Mouse (Mus musculus): ENCODE measurements around the gene Olfr73. TPM values are rescaled to one million over a fixed set of nuclear protein-coding genes. Genes with fewer than 3 reads are reported as not detected.

Olfr73 gene
- polyA plus RNA-seq, 2 experiments = not detected

DNA sequence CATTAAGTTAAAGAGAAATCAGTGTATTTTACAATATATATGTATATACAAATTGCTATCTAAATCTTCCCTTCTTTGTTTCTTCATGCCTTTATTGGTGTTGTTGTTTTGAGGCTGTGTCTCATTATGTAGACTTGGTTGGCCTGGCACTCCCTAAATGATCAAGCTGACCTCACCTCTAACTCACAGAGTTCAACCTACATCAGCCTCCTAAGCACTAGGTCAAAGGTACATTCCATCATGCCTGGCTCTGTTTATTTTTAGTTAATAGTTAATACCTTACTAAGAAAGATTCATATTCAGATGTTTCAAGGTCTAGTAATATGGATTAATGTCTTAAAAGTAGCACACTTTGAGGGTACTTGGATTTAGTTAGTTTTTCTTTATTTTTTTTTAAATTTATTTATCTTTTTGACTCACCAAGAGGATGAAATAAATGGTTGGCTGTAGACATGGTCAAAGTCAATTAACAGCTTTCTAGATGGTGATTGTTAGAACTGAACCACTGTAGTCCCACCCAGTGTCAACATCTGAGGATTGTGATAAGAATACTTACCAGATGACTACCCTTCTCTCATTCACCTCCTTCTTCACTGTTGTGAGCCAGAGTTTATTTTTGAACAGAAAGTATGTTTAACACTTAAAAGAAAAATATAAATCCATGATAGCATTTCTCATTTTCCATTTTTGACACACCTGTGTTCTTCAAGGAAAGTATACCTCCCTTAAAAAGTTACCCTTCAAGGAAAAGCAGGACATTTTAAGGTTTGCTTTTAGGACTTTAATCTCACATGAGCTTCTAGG is 29.8 kb downstream of the Olfr73 start, which contains the start of gene Olfr1160:
Gene Olfr1160 (minus strand): TSS at position 754 of the 804 bp plus-strand sequence.
- TF ChIP-seq POLR2A (IDR thresholded peaks at IDR 0.05; ENCODE audit: borderline replicate concordance, extremely low read depth, insufficient read depth, insufficient read length) = no peak
- Histone ChIP-seq H3K27me3 (ENCODE audit: control insufficient read depth, insufficient read depth, low read length) (no peaks in the 10 kb centered on the region), H3K9me3 (ENCODE audit: control insufficient read depth, low read length) (no peaks in the 10 kb centered on the region), H3K4me1 (ENCODE audit: control insufficient read depth, insufficient read depth, low read length) (no peaks in the 10 kb centered on the region), H3K36me3 (ENCODE audit: control insufficient read depth, insufficient read depth, low read length) (no peaks in the 10 kb centered on the region), H3K4me2 (replicated peaks; ENCODE audit: low read depth, low read length, severe bottlenecking) (no peak within 1 kb of the TSS), H3K9ac (ENCODE audit: low read depth, low read length, severe bottlenecking) (no peak within 1 kb of the TSS), H3K4me3 (replicated peaks; ENCODE audit: low read length) (no peak within 1 kb of the TSS), H3K27ac (replicated peaks; ENCODE audit: low read depth, low read length) (no peak within 1 kb of the TSS)
- no peak for DNase-seq (ENCODE audit: low spot score)
- ATAC-seq (ENCODE audit: low FRiP score, low read depth) = no peak

DNA sequence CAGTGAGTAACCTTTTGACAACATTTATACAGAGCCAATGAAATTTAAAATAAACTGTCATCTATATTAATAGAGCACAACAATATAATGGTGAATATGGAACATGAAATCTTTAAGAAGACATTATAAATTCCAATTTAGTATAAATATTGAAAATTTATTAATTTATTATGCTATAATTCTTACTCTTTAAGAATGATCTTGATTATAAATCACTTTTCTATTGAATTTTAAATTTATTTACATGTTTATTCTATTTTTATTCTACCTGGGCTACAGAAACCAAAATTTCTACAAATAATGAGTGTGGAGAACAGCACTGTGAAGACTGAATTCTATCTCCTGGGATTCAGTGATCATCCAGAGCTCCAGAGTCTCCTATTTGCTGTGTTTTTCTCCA is 47.7 kb downstream of the Olfr73 start, which contains the start of gene Olfr1158:
Gene Olfr1158 (plus strand): TSS at position 301 of the 400 bp plus-strand sequence.
- Histone ChIP-seq H3K9me3 (ENCODE audit: control insufficient read depth, low read length) (no peaks in the 10 kb centered on the region), H3K9ac (ENCODE audit: low read depth, low read length, severe bottlenecking) (no peak within 1 kb of the TSS), H3K27ac (replicated peaks; ENCODE audit: low read depth, low read length) (no peak within 1 kb of the TSS), H3K27me3 (ENCODE audit: control insufficient read depth, insufficient read depth, low read length) (no peaks in the 10 kb centered on the region), H3K4me2 (replicated peaks; ENCODE audit: low read depth, low read length, severe bottlenecking) (no peak within 1 kb of the TSS), H3K4me1 (ENCODE audit: control insufficient read depth, insufficient read depth, low read length) (no peaks in the 10 kb centered on the region), H3K36me3 (ENCODE audit: control insufficient read depth, insufficient read depth, low read length) (no peaks in the 10 kb centered on the region), H3K4me3 (replicated peaks; ENCODE audit: low read length) (no peak within 1 kb of the TSS)
- DNase-seq (ENCODE audit: low spot score) (no peak), ATAC-seq (ENCODE audit: low FRiP score, low read depth) (no peak)
- no peak for TF ChIP-seq POLR2A (IDR thresholded peaks at IDR 0.05; ENCODE audit: borderline replicate concordance, extremely low read depth, insufficient read depth, insufficient read length)

Other genes starting within 250 kb of the Olfr73 start
- not detected in 2 replicates for gene Olfr1143, start 237.1 kb downstream of the Olfr73 start, polyA plus RNA-seq (2012; rRNA removed)
- not detected in 2 replicates for gene Olfr1143, start 237.1 kb downstream of the Olfr73 start, polyA plus RNA-seq (2014; fragmentation: Nextera tagmentation; extraction: Ambion mirVana)
- gene Olfr1145, start 227.9 kb downstream of the Olfr73 start, polyA plus RNA-seq (2012; rRNA removed) = not detected in 2 replicates
- gene Olfr1145, start 227.9 kb downstream of the Olfr73 start, polyA plus RNA-seq (2014; fragmentation: Nextera tagmentation; extraction: Ambion mirVana) = not detected in 2 replicates
- gene Olfr1148, start 207.2 kb downstream of the Olfr73 start, polyA plus RNA-seq (2012; rRNA removed) = not detected in 2 replicates
- gene Olfr1148, start 207.2 kb downstream of the Olfr73 start, polyA plus RNA-seq (2014; fragmentation: Nextera tagmentation; extraction: Ambion mirVana) = not detected in 2 replicates
- not detected in 2 replicates for gene Olfr1150-ps1, start 193.7 kb downstream of the Olfr73 start, polyA plus RNA-seq (2012; rRNA removed)
- gene Olfr1150-ps1, start 193.7 kb downstream of the Olfr73 start, polyA plus RNA-seq (2014; fragmentation: Nextera tagmentation; extraction: Ambion mirVana) = not detected in 2 replicates
- gene Olfr1151, start 181.8 kb downstream of the Olfr73 start, polyA plus RNA-seq (2012; rRNA removed) = not detected in 2 replicates
- not detected in 2 replicates for gene Olfr1151, start 181.8 kb downstream of the Olfr73 start, polyA plus RNA-seq (2014; fragmentation: Nextera tagmentation; extraction: Ambion mirVana)
- gene Olfr1152, start 171.2 kb downstream of the Olfr73 start, polyA plus RNA-seq (2012; rRNA removed) = not detected in 2 replicates
- gene Olfr1152, start 171.2 kb downstream of the Olfr73 start, polyA plus RNA-seq (2014; fragmentation: Nextera tagmentation; extraction: Ambion mirVana) = not detected in 2 replicates
- gene Olfr1153, start 142.7 kb downstream of the Olfr73 start, polyA plus RNA-seq (2012; rRNA removed) = not detected in 2 replicates
- not detected in 2 replicates for gene Olfr1153, start 142.7 kb downstream of the Olfr73 start, polyA plus RNA-seq (2014; fragmentation: Nextera tagmentation; extraction: Ambion mirVana)
- gene Olfr1154, start 132.5 kb downstream of the Olfr73 start, polyA plus RNA-seq (2012; rRNA removed) = not detected in 2 replicates
- gene Olfr1154, start 132.5 kb downstream of the Olfr73 start, polyA plus RNA-seq (2014; fragmentation: Nextera tagmentation; extraction: Ambion mirVana) = not detected in 2 replicates
- gene Olfr1155, start 92.6 kb downstream of the Olfr73 start, polyA plus RNA-seq (2012; rRNA removed) = not detected in 2 replicates
- not detected in 2 replicates for gene Olfr1155, start 92.6 kb downstream of the Olfr73 start, polyA plus RNA-seq (2014; fragmentation: Nextera tagmentation; extraction: Ambion mirVana)
- not detected in 2 replicates for gene Olfr1156, start 84.6 kb downstream of the Olfr73 start, polyA plus RNA-seq (2012; rRNA removed)
- not detected in 2 replicates for gene Olfr1156, start 84.6 kb downstream of the Olfr73 start, polyA plus RNA-seq (2014; fragmentation: Nextera tagmentation; extraction: Ambion mirVana)
- gene Olfr1157, start 69.4 kb downstream of the Olfr73 start, polyA plus RNA-seq (2012; rRNA removed) = not detected in 2 replicates
- gene Olfr1157, start 69.4 kb downstream of the Olfr73 start, polyA plus RNA-seq (2014; fragmentation: Nextera tagmentation; extraction: Ambion mirVana) = not detected in 2 replicates
- gene Olfr74, start 63.0 kb downstream of the Olfr73 start, polyA plus RNA-seq (2012; rRNA removed) = not detected in 2 replicates
- gene Olfr74, start 63.0 kb downstream of the Olfr73 start, polyA plus RNA-seq (2014; fragmentation: Nextera tagmentation; extraction: Ambion mirVana) = not detected in 2 replicates
- gene Olfr1158, start 47.6 kb downstream of the Olfr73 start, polyA plus RNA-seq (2012; rRNA removed) = not detected in 2 replicates
- not detected in 2 replicates for gene Olfr1158, start 47.6 kb downstream of the Olfr73 start, polyA plus RNA-seq (2014; fragmentation: Nextera tagmentation; extraction: Ambion mirVana)
- gene Olfr1160, start 29.4 kb downstream of the Olfr73 start, polyA plus RNA-seq (2012; rRNA removed) = not detected in 2 replicates
- not detected in 2 replicates for gene Olfr1160, start 29.4 kb downstream of the Olfr73 start, polyA plus RNA-seq (2014; fragmentation: Nextera tagmentation; extraction: Ambion mirVana)
- not detected in 2 replicates for gene Olfr1161, start 14.9 kb downstream of the Olfr73 start, polyA plus RNA-seq (2012; rRNA removed)
- gene Olfr1161, start 14.9 kb downstream of the Olfr73 start, polyA plus RNA-seq (2014; fragmentation: Nextera tagmentation; extraction: Ambion mirVana) = not detected in 2 replicates
- not detected in 2 replicates for gene Olfr1162, start 13.4 kb upstream of the Olfr73 start, polyA plus RNA-seq (2012; rRNA removed)
- gene Olfr1162, start 13.4 kb upstream of the Olfr73 start, polyA plus RNA-seq (2014; fragmentation: Nextera tagmentation; extraction: Ambion mirVana) = not detected in 2 replicates
- not detected in 2 replicates for gene Olfr1163, start 34.1 kb upstream of the Olfr73 start, polyA plus RNA-seq (2012; rRNA removed)
- gene Olfr1163, start 34.1 kb upstream of the Olfr73 start, polyA plus RNA-seq (2014; fragmentation: Nextera tagmentation; extraction: Ambion mirVana) = not detected in 2 replicates
- gene Olfr1164, start 56.3 kb upstream of the Olfr73 start, polyA plus RNA-seq (2012; rRNA removed) = not detected in 2 replicates
- gene Olfr1164, start 56.3 kb upstream of the Olfr73 start, polyA plus RNA-seq (2014; fragmentation: Nextera tagmentation; extraction: Ambion mirVana) = not detected in 2 replicates
- gene Olfr1166, start 90.6 kb upstream of the Olfr73 start, polyA plus RNA-seq (2012; rRNA removed) = not detected in 2 replicates
- not detected in 2 replicates for gene Olfr1166, start 90.6 kb upstream of the Olfr73 start, polyA plus RNA-seq (2014; fragmentation: Nextera tagmentation; extraction: Ambion mirVana)
- gene Olfr1167, start 117.5 kb upstream of the Olfr73 start, polyA plus RNA-seq (2012; rRNA removed) = not detected in 2 replicates
- not detected in 2 replicates for gene Olfr1167, start 117.5 kb upstream of the Olfr73 start, polyA plus RNA-seq (2014; fragmentation: Nextera tagmentation; extraction: Ambion mirVana)
- not detected in 2 replicates for gene Olfr1168, start 144.2 kb upstream of the Olfr73 start, polyA plus RNA-seq (2012; rRNA removed)
- gene Olfr1168, start 144.2 kb upstream of the Olfr73 start, polyA plus RNA-seq (2014; fragmentation: Nextera tagmentation; extraction: Ambion mirVana) = not detected in 2 replicates
- not detected in 2 replicates for gene Olfr1170, start 190.6 kb upstream of the Olfr73 start, polyA plus RNA-seq (2012; rRNA removed)
- not detected in 2 replicates for gene Olfr1170, start 190.6 kb upstream of the Olfr73 start, polyA plus RNA-seq (2014; fragmentation: Nextera tagmentation; extraction: Ambion mirVana)
- not detected in 2 replicates for gene Olfr1173, start 242.2 kb upstream of the Olfr73 start, polyA plus RNA-seq (2012; rRNA removed)
- gene Olfr1173, start 242.2 kb upstream of the Olfr73 start, polyA plus RNA-seq (2014; fragmentation: Nextera tagmentation; extraction: Ambion mirVana) = not detected in 2 replicates